Mouse (Mus musculus): ENCODE results near the gene Serpinb6c. TPM values are rescaled to one million over a fixed set of nuclear protein-coding genes. Genes with fewer than 3 reads are reported as not detected.

The Serpinb6c gene
- polyA plus RNA-seq, 2 experiments: not detected

DNA sequence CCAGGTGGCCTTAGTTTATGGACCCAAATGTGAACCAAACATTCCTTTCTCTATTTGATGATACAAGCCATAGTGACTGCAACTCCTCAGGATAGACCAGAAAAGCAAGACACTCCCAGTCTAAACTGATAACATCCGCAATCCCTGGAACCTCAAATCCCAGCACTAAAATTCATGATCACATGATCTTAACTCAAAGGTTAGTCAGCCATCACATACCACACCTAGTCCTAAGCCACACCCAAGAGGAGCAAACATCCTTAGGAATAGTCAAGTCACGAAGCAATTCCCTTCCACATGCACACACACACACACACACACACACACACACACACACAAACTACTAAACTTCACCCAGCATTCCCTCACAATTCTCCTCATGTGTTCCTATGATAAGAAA is 2.2 kb downstream of the Serpinb6c start:
- no peaks in the 10 kb centered on the region for H3K4me1 ChIP-seq (replicated peaks; ENCODE audit: control insufficient read depth in 2 of 2, insufficient read depth in 2 of 2, low read length in 1 of 2)
- H3K27me3 ChIP-seq (ENCODE audit: control insufficient read depth, insufficient read depth, low read length): no peaks in the 10 kb centered on the region
- DNase-seq (ENCODE audit: low read depth in 3 of 3, low spot score in 3 of 3) (no peak), ATAC-seq (ENCODE audit: insufficient read depth) (no peak)
- H3K36me3 ChIP-seq (replicated peaks; ENCODE audit: control insufficient read depth, insufficient read depth, low read depth): no peaks in the 10 kb centered on the region
- H3K9ac ChIP-seq (replicated peaks): no peak overlapping the region
- H3K9me3 ChIP-seq (ENCODE audit: control insufficient read depth, low read length): no peaks in the 10 kb centered on the region
- no peak overlapping the region for H3K4me2 ChIP-seq (ENCODE audit: low read depth)
- no peak overlapping the region for H3K27ac ChIP-seq
- WGBS (ENCODE audit: insufficient replicate concordance): 60% methylated on average over 2 of the region's 2 CpGs
- TF ChIP-seq EP300 (IDR thresholded peaks at IDR 0.05; ENCODE audit: low read depth) (no peak), CTCF (IDR thresholded peaks at IDR 0.05; ENCODE audit: low read depth) (no peak)
- no peak overlapping the region for H3K4me3 ChIP-seq (ENCODE audit: insufficient read depth in 1 of 2, low read depth in 2 of 2, low read length in 2 of 2)

DNA sequence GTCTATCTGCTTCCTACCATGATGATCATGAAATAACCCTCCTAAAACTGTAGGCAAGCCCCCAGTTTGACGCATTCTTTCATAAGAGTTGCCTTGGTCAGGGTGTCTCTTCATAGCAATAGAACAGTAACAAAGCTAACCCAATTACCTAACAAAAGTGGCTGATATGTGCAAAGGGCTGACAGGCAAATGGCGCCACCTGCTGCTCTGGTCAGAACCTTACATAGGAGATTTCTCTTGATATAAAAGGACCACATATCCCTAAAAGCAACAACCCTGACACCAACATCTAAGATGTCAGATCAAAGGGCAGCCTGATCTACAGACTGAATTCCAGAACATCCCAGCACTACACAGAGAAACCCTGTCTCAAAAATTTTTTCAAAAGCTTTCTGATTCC is 11.3 kb downstream of the Serpinb6c start:
- H3K4me3 ChIP-seq (ENCODE audit: insufficient read depth in 1 of 2, low read depth in 2 of 2, low read length in 2 of 2): no peak overlapping the region
- H3K9me3 ChIP-seq (ENCODE audit: control insufficient read depth, low read length): no peaks in the 10 kb centered on the region
- no peak overlapping the region for H3K27ac ChIP-seq
- no peak overlapping the region for H3K4me2 ChIP-seq (ENCODE audit: low read depth)
- no peaks in the 10 kb centered on the region for H3K4me1 ChIP-seq (replicated peaks; ENCODE audit: control insufficient read depth in 2 of 2, insufficient read depth in 2 of 2, low read length in 1 of 2)
- H3K27me3 ChIP-seq (ENCODE audit: control insufficient read depth, insufficient read depth, low read length): no peaks in the 10 kb centered on the region
- WGBS (ENCODE audit: insufficient replicate concordance): 27% methylated on average over 2 of the region's 2 CpGs
- no peak overlapping the region for H3K9ac ChIP-seq (replicated peaks)
- ATAC-seq (ENCODE audit: insufficient read depth) (no peak), DNase-seq (ENCODE audit: low read depth in 3 of 3, low spot score in 3 of 3) (no peak)
- TF ChIP-seq EP300 (IDR thresholded peaks at IDR 0.05; ENCODE audit: low read depth) (no peak), CTCF (IDR thresholded peaks at IDR 0.05; ENCODE audit: low read depth) (peak; percentile 48)
- no peaks in the 10 kb centered on the region for H3K36me3 ChIP-seq (replicated peaks; ENCODE audit: control insufficient read depth, insufficient read depth, low read depth)

GRCm38 (mm10) chr13:33843308-33843707 is 62.2 kb downstream of the Serpinb6c start, which contains the start of gene Serpinb6e:
Serpinb6e (minus strand) TSS chr13:33843408.
- no peaks in the 10 kb centered on the region for H3K9me3 ChIP-seq (ENCODE audit: control insufficient read depth, low read length)
- no peak within 1 kb of the TSS for H3K4me2 ChIP-seq (ENCODE audit: low read depth)
- WGBS (ENCODE audit: insufficient replicate concordance): 26% methylated on average over 1 of the region's 1 CpGs
- no peaks in the 10 kb centered on the region for H3K36me3 ChIP-seq (replicated peaks; ENCODE audit: control insufficient read depth, insufficient read depth, low read depth)
- no peak for ATAC-seq (ENCODE audit: insufficient read depth)
- TF ChIP-seq EP300 (IDR thresholded peaks at IDR 0.05; ENCODE audit: low read depth) (no peak), CTCF (IDR thresholded peaks at IDR 0.05; ENCODE audit: low read depth) (no peak)
- DNase-seq (ENCODE audit: low read depth in 3 of 3, low spot score in 3 of 3): no peak
- H3K27ac ChIP-seq: no peak within 1 kb of the TSS
- H3K27me3 ChIP-seq (ENCODE audit: control insufficient read depth, insufficient read depth, low read length): no peaks in the 10 kb centered on the region
- H3K4me3 ChIP-seq (ENCODE audit: insufficient read depth in 1 of 2, low read depth in 2 of 2, low read length in 2 of 2): no peak within 1 kb of the TSS
- H3K9ac ChIP-seq (replicated peaks): no peak within 1 kb of the TSS
- H3K4me1 ChIP-seq (replicated peaks; ENCODE audit: control insufficient read depth in 2 of 2, insufficient read depth in 2 of 2, low read length in 1 of 2): no peaks in the 10 kb centered on the region

DNA sequence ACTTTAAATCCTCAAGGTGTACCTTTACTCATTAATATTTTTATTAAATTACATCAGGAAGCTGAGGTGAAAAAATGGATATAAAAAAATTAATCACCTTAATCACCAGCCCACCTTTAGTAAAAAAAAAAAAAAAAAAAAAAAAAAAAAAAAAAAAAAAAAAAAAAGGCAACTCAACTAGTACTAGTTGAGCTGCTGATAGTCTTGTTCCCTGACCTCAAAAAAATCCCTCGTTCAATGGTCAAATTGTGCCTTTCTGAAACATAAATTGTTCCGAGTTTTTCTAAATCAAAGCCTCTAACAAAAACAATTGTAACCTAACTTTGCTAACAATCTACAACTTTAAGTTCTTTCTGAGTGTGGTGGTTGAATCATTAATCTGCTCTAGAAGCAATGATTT is 74.8 kb downstream of the Serpinb6c start:
- 45% methylated on average over 2 of the region's 2 CpGs for WGBS (ENCODE audit: insufficient replicate concordance)
- no peak for TF ChIP-seq EP300 (IDR thresholded peaks at IDR 0.05; ENCODE audit: low read depth)
- no peak for TF ChIP-seq CTCF (IDR thresholded peaks at IDR 0.05; ENCODE audit: low read depth)
- H3K27me3 ChIP-seq (ENCODE audit: control insufficient read depth, insufficient read depth, low read length): no peaks in the 10 kb centered on the region

More for the DNA sequence above, 74.8 kb downstream of the Serpinb6c start:
- no peak overlapping the region for H3K4me3 ChIP-seq (ENCODE audit: insufficient read depth in 1 of 2, low read depth in 2 of 2, low read length in 2 of 2)
- no peak overlapping the region for H3K9ac ChIP-seq (replicated peaks)
- no peak overlapping the region for H3K4me2 ChIP-seq (ENCODE audit: low read depth)
- no peak overlapping the region for H3K27ac ChIP-seq
- H3K9me3 ChIP-seq (ENCODE audit: control insufficient read depth, low read length): no peaks in the 10 kb centered on the region
- no peak for ATAC-seq (ENCODE audit: insufficient read depth)
- no peaks in the 10 kb centered on the region for H3K36me3 ChIP-seq (replicated peaks; ENCODE audit: control insufficient read depth, insufficient read depth, low read depth)
- no peaks in the 10 kb centered on the region for H3K4me1 ChIP-seq (replicated peaks; ENCODE audit: control insufficient read depth in 2 of 2, insufficient read depth in 2 of 2, low read length in 1 of 2)
- no peak for DNase-seq (ENCODE audit: low read depth in 3 of 3, low spot score in 3 of 3)

Other genes with a start within 250 kb of the Serpinb6c start
- not detected in 2 replicates for gene Serpinb6d, start 244.3 kb downstream of the Serpinb6c start, polyA plus RNA-seq (2012; rRNA removed)
- not detected in 2 replicates for gene Serpinb6d, start 244.3 kb downstream of the Serpinb6c start, polyA plus RNA-seq (2014; fragmentation: Nextera tagmentation; extraction: Ambion mirVana)
- gene Serpinb6e, start 62.3 kb downstream of the Serpinb6c start, polyA plus RNA-seq (2012; rRNA removed): not detected in 2 replicates
- not detected in 2 replicates for gene Serpinb6e, start 62.3 kb downstream of the Serpinb6c start, polyA plus RNA-seq (2014; fragmentation: Nextera tagmentation; extraction: Ambion mirVana)
- 7.3 and 12.0 TPM in 2 replicates for gene Nqo2, start 59.0 kb upstream of the Serpinb6c start, polyA plus RNA-seq (2012; rRNA removed)
- gene Nqo2, start 59.0 kb upstream of the Serpinb6c start, polyA plus RNA-seq (2014; fragmentation: Nextera tagmentation; extraction: Ambion mirVana): 25.0 and 27.4 TPM in 2 replicates
- 2.8 and 4.7 TPM in 2 replicates for gene Ripk1, start 96.7 kb upstream of the Serpinb6c start, polyA plus RNA-seq (2012; rRNA removed)
- gene Ripk1, start 96.7 kb upstream of the Serpinb6c start, polyA plus RNA-seq (2014; fragmentation: Nextera tagmentation; extraction: Ambion mirVana): 11.2 and 11.4 TPM in 2 replicates
- 6.7 and 12.7 TPM in 2 replicates for gene Serpinb6a, start 97.1 kb upstream of the Serpinb6c start, polyA plus RNA-seq (2012; rRNA removed)
- gene Serpinb6a, start 97.1 kb upstream of the Serpinb6c start, polyA plus RNA-seq (2014; fragmentation: Nextera tagmentation; extraction: Ambion mirVana): 14.6 and 17.1 TPM in 2 replicates
- gene Bphl, start 131.9 kb upstream of the Serpinb6c start, polyA plus RNA-seq (2012; rRNA removed): 16.0 and 21.9 TPM in 2 replicates
- 36.6 and 40.1 TPM in 2 replicates for gene Bphl, start 131.9 kb upstream of the Serpinb6c start, polyA plus RNA-seq (2014; fragmentation: Nextera tagmentation; extraction: Ambion mirVana)
- 70.6 and 74.3 TPM in 2 replicates for gene Tubb2a, start 172.3 kb upstream of the Serpinb6c start, polyA plus RNA-seq (2012; rRNA removed)
- 44.5 and 53.7 TPM in 2 replicates for gene Tubb2a, start 172.3 kb upstream of the Serpinb6c start, polyA plus RNA-seq (2014; fragmentation: Nextera tagmentation; extraction: Ambion mirVana)
- gene Tubb2b, start 224.8 kb upstream of the Serpinb6c start, polyA plus RNA-seq (2012; rRNA removed): 2.7 and 7.1 TPM in 2 replicates
- 0.29 and 0.49 TPM in 2 replicates for gene Tubb2b, start 224.8 kb upstream of the Serpinb6c start, polyA plus RNA-seq (2014; fragmentation: Nextera tagmentation; extraction: Ambion mirVana)

Data from liver, embryonic 14.5 days (tissue).